Mouse (Mus musculus): ENCODE results near the gene Sox12.
"Not testable (repeated sequence)": the region's sequence is repeated elsewhere in the genome, so short reads cannot be mapped to it uniquely, and the experiment has no call there.

Sox12 gene

DNA sequence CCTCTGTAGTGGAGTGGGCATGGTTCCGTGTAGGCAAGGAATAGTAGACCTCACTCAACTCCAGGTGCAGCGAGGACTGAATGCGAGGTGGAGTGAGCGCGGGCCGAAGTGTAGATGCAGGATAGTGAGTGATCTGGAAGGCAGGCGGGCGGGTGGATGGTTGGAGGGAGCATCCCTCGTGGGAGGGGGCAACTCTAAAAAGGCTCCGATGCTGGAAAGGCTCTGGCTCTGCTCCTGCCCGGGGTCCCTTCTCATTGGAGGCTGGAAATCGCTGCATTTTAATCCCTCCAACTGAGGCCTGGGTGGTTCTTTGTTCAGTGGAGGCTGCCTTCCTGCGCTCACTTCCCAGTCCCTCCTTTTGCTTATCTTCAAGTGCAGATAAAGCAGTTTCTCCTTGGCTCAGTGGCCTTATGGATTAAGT is 1.3 kb upstream of the Sox12 start:
- no peak for DNase-seq

DNA sequence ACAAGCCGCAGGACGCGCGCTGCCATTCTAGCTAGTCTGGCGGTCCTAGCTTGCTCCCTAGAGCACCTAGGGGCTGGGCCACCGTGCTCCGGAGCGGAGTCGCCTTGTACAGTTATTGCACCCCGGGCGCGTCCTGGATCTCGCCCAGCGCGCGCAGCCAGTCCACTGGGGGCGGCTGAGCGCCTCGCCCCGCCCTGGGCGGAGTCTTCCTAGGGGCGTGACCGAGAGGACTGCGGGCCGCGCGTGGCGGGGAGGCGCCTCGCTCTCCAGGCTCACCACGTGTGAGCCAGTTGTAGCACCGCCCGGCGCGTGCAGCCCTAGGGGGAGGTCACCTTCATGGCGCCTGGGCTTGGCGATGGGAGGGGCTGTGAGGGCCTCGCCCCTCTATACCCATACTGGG is 828 bp upstream of the Sox12 start:
- DNase-seq = peak; percentile 65

DNA sequence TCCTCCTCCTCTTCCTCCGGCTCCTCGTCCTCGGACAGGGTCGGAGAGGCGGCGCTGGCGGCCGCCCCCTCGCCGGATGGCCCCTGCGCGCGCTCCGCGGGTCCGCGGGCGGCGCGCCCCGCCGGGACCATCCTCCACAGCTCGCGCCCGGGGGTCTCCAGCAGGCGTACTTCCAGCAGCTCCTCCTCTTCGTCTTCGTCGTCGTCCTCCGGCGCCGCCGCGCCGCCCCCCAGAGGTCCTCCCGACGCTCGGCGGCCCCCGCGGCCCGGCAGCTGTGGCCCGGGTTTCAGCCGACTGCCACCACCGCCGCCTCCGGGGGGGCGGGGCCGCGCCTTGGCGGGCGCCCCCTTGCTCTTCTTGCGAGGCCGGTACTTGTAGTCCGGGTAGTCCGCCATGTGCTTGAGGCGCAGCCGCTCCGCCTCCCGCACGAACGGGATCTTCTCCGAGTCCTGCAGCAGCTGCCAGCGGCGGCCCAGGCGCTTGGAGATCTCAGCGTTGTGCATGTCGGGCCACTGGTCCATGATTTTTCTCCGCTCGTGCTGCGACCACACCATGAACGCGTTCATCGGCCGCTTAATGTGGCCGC is 766 bp downstream of the Sox12 start:
- peak; percentile 62 to 65 for DNase-seq

DNA sequence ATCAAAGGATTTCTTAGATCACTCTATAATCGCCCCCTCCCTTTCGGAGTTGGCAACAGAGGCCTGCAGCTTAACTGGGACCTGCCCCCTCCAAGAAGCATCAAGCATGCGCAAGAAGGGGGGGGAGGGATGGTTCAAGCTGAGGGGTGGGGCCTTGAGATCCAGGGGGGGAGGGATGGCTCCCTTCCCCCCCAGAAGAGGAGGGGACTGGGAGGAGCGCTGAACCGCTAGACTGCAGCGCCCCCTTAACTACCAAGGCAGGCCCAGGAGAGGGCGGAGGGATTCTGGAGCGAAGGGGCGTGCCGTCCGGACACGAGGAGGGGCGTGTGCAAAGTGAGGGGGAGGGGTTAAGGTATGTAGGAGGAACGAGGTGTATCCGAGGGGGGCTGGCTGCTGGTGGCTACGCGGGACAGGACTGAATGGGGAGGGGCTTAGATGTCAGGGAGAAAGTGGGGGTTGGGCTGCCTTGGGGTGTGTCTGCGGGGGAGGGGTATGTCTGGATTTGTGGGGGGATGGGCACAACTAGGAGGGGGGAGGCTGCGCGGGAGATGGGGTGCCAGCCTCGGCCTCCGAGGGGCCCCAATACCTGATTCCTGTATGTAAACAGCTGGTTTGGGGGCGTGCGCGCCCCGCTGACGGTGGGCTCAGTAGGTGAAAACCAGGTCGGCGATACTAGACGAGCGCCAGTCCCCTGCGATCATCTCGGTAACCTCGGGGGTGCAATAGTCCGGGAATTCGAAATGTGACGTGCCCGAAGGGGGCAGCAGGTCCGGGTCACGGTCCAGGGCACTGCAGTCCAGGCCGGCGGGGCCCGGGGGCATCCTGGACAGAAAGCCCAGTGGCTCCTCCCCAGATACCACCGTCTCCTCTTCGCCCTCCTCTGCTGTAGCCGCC is 1.5 kb downstream of the Sox12 start:
- DNase-seq = peak; percentile 54 to 59

DNA sequence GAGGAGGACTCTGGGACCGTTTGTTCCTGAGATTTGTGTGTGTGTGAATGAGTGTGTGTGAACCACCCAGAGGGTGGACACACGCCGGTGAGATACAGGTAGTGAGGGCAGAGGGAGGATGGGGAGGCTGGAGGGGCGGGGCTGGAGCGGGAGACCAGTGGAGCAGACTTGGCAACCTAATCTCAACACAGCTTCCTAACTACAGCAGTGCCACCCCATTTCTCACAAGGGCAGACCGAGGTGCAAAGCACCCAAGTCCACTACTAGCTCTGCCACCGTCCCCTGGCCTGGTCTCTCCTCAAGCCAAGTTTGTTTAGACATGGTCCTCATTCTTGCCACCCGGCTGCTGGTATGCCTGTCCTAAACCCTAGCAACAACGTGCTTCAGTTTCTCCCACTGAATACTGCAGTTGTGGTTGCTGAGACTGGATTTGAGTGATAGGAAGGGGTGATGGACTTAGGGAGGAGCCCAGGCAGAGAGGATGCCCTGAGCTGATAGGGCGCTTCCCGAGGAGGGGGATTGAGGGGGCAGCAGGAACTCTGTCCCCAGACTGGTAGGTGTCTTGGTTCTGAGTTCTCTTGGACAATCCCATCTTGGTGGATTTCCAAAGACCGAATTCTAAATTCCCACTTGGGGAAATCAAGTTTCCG is 2.5 kb downstream of the Sox12 start:
- DNase-seq = no peak

DNA sequence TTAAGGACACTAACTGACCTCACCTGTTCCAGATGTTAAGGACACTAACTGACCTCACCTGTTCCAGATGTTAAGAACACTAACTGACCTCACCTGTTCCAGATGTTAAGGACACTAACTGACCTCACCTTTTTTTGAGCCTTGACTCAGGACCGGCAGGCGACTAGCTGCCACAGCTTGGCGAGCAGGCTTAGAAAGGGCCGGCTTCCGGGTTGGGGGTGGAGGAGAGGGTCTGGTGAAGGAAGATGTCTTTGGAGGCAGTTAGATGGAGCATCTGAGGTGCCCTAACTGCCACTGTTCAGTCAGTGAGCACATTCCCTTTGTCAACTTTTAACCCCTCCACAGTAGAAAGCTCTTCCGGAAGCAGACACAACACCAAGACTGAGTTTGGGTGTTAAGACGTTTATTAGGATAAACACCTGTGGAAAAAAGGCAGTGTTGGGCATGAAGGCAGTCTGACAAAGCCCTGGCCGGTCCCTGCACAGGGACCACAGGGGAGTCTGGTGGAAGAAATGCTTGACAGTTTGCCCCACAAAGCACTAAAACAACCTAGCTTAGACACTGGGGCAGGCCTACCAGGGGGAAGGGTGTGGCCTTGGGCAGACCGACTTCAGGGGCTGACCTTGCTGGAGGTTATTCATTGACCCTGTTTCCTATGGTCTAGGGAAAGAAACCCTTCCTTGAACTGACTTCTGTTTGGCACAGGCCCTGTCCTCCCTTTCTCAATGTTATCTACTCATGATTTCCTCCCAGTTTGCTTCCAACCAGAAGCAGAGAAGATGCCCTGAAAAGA is 4.4 kb downstream of the Sox12 start:
- no peak for DNase-seq

DNA sequence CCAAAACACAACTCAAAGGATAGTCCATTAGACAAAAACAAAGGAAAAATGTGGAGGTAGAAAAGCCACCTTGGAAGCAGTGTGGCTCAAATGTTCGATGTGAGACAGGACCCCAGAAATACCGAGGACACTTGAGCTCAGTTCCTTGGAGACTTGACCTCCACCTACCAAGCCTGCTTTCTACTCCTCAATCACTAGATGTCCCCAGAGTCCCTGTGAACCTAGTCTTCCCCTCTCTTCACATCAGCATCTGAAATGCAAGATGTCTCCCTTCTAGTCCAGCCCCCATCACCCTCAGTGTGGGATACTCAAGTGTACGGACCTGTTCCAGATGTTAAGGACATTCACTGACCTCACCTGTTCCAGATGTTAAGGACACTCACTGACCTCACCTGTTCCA is 5.1 kb downstream of the Sox12 start:
- no peak for DNase-seq

DNA sequence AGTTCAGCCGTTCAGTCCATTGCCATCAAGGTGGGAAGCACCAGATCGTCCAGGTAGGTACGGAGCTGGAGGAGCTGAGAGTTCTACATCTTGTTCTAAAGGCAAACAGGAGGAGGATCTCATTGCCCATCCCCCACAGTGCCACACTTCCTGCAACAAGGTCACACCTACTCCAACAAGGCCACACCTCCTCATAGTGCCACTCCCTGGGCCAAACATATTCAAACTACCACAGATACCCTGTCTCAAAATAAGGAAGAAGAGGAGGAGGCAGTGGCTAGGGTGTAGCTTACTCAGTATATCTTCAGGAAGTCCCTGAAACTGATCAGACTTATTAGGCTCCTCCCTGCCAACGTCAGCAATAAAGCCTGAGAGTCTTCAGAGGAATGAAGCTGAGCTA is 13.7 kb downstream of the Sox12 start:
- DNase-seq = no peak

DNA sequence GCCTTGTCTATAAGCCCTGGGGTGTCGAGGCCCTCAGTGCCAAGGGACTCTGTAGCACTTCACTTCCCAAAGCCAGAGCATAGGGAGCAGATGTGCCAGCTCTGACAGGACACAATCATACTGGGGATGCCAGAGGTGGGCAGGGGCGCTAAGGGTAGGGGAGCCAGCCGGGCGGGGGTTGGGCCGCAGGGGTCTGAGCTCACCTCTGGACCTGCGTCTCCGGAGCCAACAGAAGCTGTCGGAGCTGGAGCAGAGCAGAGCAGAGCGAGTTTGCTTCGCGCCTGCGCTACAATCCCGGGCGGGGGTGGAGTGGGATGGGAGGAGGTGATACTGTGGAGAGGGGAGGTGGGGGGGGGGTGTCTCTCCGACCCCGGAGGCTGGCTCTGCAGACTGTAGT is 21.5 kb downstream of the Sox12 start, which contains the start of gene Nrsn2:
TSS of gene Nrsn2 (minus strand) at position 294 of the 397 bp plus-strand sequence.
- DNase-seq = no peak

DNA sequence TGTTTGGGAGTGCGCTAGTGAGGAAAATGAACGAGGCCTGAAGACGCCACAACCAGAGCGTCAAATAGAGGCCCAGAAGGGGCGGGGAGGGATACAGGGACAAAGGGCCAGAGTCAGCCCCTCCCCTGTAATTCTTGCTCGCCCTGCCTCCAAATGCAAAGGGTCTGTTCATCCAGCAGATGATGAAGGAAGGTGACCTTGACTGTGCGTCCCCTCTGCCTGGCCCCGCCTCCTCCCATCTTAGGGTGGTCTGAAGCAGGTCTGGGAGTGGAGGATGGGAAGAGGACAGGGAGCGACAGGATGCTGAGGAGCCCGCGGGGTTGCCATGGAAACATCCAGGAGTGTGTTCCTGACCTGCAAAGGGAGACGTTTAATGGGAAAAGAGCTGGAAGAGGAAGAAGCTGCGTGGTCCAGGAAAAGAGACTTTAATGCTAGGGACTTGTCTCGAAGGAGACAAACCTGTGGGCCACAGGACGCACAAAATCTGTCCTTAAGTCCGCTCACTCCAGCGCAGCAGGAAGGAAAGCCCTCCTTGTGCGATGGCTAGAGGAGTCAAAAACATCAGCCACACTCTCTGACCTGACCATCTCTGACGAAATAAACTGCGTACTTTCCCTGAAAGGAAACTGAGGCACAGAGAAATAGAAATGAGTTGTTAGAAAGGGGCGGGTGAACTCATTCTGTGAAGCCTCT is 22.1 kb downstream of the Sox12 start:
- DNase-seq = no peak

DNA sequence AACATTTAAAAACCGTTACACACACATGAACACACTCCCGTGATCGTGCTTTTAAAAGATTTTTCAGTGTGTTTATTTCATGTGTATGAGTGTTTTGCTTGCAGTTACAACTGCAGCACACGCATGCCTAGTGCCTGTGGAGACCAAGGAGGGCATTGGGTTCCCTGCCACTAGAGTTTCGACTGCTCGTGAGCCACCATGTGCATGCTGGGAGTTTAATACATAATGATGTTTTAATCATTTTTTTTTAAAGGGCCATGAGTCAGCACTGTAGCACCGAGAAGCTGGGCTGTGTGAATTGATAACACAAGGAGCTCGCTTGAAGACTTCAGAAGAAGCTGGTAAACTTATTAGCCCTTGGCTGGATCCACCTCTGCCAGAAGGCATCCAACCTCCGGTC is 24.3 kb downstream of the Sox12 start:
- DNase-seq = no peak

DNA sequence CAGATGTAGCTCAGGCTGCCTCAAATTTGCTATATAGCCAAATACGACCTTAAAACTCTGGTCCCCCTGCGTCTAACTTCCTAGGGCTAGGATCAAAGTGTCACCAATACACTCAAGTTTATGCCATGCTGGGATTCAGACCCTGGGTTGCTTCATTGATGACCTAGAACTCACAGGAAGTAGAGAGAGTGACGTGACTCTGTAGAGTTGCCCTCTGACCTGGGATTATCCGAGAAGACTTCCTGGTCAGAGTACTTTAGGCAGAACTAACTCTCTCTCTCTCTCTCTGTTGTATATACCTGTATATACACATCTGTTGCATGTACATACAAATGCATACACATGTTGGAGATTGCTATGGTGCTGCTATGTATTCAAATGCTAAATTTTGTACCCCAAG is 25.2 kb downstream of the Sox12 start:
- no peak for DNase-seq

DNA sequence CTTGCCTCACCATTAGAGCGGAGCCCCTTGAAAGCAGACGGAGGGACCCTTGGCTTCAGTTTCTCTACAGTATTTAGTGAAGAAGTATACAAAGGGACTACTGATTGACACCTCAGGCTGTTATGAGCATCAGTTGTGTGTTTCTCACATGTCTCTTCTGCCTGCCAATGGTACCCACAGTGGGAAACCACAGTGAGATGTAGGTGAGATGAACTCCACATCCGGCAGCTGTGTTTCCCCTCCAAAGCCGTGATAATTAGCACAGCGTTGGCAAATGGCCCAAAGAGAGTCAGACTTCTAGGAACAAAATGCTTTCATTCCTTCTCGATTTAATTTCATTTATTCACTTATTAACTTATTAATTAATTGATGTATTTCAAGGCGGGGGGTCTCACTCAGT is 25.8 kb downstream of the Sox12 start:
- DNase-seq = peak; percentile 28 to 43

DNA sequence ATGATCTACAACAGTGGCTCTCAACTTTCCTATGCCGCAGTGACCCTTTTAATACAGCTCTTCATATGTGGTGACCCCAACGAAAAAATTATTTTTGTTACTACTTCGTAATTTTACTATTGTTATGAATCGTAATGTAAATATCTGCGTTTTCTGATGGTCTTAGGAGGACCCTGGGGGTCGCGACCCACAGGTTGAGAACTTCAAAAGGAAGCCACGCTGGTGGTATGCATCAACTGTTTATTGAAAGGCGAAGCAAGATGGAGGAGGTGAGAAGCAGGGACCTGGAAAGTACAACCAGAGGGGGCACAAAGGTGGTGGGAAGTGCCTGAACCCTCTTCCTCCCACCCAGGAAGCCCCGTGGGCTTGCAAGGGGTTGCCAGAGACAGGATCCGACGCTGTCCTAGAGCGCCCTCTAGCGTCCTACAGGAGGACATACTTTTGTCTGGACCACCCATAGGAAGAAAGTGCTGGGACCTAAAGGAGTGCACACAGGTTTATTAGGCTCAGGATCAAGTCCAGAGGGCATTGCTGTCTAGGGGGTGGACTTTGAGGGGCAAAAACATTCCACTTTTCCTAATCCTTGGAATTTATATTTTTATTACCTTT is 29.2 kb downstream of the Sox12 start:
- peak; percentile 40 to 54 for DNase-seq

DNA sequence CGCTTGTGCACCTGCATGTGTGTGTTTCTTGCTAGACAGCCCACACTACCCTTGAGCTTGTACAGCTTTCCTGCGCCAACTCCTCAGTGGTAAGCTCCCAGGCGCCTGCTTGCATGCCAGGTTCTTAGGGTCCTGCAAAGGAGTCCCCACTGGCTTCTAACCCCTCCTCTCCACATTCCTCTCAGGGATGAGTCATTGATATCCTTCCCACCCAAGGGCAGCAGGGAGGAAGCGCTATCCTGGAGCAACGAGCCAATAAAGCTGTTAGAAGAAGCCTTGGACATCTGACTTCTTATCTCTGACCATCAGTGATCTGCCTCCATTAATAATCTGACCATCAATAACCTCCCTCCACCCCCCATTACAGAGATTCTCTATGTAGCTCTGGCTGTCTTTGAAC is 29.9 kb downstream of the Sox12 start:
- DNase-seq = no peak

DNA sequence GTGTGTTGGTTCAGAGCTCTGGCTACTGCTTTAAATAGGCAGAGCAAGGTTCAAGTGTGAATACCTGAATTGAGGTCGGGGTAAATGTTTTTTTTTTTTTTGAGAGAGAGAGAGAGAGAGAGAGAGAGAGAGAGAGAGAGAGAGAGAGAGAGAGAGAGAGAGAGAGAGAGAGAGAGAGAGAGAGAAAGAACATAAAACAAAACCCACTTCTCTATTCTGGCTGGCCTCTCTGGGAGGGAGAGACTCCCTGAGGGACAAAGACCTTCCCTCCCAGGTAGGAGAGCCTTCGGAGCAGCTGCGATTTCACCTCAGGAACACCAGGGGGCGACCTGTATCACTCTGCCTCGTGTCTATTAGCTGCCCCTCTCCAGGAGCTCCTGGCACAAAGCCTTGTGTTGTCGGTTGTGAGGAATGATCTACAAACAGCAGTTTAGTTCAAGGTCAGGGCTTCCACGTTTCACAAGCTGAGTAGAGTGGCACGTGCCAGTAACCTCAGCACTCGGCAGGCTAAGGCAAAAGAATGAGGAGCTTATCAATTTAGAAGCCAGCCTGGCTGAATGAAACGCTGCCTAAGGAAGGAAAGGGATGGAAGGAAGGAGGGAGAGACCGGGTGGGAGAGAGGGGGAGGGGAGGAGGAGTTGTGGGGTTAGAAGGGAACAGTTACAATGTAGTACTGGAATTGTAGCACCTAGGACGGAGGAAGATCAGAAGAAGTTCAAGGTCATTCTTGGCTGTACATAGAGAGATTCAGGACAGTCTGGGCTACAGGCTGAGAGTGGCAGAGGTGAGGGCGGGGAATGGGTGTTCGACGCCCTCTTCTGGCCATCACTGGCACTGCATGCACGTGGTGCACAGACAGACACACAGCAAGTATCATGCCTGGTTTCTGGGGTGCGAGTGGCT is 34.4 kb downstream of the Sox12 start:
- peak in 1 of 2 experiments; percentile 46 for DNase-seq

DNA sequence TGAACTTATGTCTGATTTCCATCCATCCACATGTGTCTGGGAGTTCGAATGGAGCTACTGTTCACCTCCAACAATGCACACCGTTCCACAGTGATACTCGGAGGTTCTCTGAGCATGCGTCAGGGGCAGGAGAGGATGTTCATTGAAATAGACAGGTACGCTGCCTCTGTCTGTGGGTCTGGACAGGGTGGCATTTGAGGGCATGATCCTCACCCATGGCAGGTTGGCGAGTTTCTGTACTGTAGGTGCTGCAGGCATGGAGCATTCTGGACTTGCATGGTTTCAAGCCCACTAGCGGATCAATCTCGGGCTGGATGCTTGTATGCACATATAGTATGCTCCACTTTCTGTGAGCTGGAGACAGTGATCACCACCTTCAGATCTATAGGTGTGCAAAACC is 36.7 kb downstream of the Sox12 start:
- no peak for DNase-seq

DNA sequence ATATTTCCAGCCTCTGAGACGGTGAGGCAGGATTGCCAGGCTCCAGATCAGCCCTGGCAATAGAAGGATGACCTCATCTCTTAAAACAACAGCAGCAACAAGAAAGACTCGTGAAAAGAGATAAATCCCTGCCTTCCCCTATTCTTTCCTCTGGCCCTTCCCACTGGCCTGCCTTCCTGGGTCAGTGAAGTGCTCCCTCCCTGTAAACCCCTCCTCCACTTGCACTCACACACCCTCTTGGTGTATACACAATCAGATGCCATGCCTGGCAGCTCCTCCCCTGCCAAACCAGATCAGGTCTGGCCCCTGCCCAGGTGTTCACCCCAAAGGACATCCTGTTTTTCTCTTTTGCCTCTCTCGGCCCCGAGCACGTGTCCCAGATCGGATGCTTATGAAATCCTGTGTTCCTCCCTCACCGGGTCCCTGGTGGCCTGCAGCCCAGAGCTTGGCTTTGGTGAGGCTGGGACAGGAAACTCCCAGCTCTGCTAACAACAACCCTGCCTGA is 37.5 kb downstream of the Sox12 start:
- peak; percentile 26 to 50 for DNase-seq

DNA sequence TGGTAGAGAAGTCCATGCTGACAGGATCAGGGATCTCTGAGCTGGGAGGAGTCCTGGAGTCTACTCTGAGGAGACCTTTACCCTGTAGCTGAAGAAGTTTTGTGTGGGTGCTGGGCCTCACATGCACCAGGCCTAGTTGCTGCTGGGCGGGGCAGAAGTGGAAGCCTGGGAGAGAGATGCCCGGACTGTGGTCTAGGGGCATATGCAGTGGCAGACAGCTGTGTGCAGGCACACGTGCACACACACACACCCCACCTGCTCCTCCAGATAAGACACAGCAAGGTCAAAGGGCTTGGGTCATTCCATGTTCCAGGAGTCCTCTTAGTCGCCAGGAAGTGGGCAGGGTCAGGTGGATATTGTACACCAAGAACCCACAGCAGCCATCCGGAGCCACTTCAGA is 38.2 kb downstream of the Sox12 start:
- no peak for DNase-seq

DNA sequence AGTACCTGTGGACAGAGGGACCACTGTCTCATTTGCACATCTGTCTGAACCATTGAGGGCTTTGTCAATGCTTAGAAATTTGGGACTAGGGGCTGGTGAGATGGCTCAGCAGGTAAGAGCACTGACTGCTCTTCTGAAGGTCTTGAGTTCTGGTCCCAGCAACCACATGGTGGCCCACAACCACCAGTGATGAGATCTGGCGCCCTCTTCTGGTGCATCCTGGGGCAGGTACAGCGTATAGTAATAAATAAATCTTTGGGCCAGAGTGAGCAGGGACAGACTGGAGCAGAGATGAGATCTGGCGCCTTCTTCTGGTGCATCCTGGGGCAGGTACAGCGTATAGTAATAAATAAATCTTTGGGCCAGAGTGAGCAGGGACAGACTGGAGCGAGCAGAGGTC is 38.9 kb downstream of the Sox12 start:
- DNase-seq = not testable (repeated sequence)

DNA sequence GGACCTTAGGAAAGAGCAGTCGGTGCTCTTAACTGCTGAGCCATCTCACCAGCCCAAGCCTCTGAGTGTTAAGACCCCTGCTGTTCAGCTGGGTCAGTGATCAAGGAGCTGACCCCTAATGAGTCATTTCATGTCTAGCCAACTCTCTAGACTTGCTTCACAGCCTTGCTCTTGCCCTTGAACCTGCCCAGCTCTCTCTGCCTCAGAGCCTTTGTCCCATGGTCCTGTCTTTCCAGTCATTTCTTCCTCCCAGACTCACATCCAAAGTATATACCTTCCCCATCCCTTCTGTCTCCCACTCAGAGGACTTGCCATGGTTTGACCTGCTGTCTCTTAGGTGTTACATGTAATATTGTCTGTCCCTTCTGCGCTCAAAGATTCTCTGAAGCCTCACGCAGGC is 40.6 kb downstream of the Sox12 start:
- no peak for DNase-seq
